Mouse (Mus musculus) cortical plate, adult 2 months (tissue): ENCODE data around the gene Tspan14.

ENCODE experiments used
- CTCF ChIP-seq: fragments of 200-500 bp; IDR thresholded peaks from 2 replicates; pipeline ENCODE4 v1.5.1; 2011; ENCODE audit warnings: mild to moderate bottlenecking, control low read depth, low read length; ENCODE audit not compliant: insufficient read depth; ENCODE audit errors: extremely low read depth
- POLR2A ChIP-seq: fragments of 200-500 bp; IDR thresholded peaks from 2 replicates; pipeline ENCODE4 v1.6.1; 2011; ENCODE audit warnings: mild to moderate bottlenecking, low read length, control low read depth; ENCODE audit not compliant: insufficient read depth; ENCODE audit errors: extremely low read depth

DNA sequence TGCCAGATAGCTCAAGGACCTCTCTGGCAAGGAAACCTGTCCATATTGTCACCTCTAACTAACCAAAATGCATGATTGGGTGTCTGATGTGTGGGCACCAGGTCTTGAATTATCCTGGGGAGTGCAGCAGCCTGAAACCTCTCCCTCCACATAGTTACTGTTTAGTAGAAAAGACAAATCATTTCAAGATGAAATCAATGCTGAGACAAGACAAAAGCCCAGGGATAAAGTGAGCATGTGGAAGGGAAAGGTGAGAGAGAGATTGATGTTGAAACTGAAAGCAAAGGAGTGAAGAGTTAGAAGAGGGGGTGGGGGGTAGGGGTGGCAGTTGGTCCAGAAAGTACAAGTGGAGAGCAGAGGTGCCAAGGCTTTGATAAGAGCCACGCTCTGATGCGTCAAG is 1.4 kb upstream of the Tspan14 start:
- TF ChIP-seq CTCF (no peak), POLR2A (no peak)
